Mouse (Mus musculus): ENCODE data around the gene Paqr5.

- peak; percentile 79 for TF ChIP-seq CTCF (IDR thresholded peaks at IDR 0.05; ENCODE audit: control insufficient read depth, insufficient read depth, low read length)
- no peak for TF ChIP-seq POLR2A (IDR thresholded peaks at IDR 0.05; ENCODE audit: borderline replicate concordance, control insufficient read depth, low read depth, low read length)
These were observed 119.7 kb downstream of the Paqr5 start for GRCm38 (mm10) chr9:61906912-61907311.
